Mouse (Mus musculus): ENCODE measurements around the gene St3gal3. TPM values are rescaled to one million over a fixed set of nuclear protein-coding genes. Genes with fewer than 3 reads are reported as not detected.
A peak's percentile ranks its signal among the peaks of the same experiment; 100 is the strongest.

The St3gal3 gene
- polyA plus RNA-seq, 1 experiment from 2014 or later: 5.9 TPM

DNA sequence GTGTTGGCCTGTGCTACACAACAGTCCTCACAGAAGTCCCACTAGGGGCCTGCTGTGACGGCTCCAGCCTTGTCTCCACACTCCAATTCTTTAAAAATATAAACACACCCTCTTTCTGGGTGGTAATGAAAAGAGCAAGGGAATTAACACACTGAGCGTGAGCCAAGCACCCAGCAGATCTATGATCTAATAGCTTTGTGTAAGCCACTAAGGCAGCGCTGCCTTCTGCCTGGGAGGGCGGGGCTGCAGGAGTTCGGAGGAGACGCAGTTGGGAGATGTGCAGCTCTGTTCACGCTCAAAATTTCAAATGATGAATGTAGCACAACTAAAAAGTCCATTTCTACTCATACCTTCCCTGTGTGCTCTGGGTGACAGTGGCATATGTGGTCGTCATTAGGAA, 115.1 kb downstream of the St3gal3 start:
- 81% methylated on average over 8 of the region's 8 CpGs for WGBS
- H3K4me1 ChIP-seq: peaks cover 28% of the 10 kb centered on the region
- H3K27me3 ChIP-seq (ENCODE audit: poor library complexity, severe bottlenecking): no peaks in the 10 kb centered on the region
- no peaks in the 10 kb centered on the region for H3K9me3 ChIP-seq
- no peak overlapping the region for H3K4me3 ChIP-seq
- DNase-seq (ENCODE audit: extremely low spot score, low spot score): no peak
- no peaks in the 10 kb centered on the region for H3K36me3 ChIP-seq (replicated peaks)
- no peak overlapping the region for H3K27ac ChIP-seq

DNA sequence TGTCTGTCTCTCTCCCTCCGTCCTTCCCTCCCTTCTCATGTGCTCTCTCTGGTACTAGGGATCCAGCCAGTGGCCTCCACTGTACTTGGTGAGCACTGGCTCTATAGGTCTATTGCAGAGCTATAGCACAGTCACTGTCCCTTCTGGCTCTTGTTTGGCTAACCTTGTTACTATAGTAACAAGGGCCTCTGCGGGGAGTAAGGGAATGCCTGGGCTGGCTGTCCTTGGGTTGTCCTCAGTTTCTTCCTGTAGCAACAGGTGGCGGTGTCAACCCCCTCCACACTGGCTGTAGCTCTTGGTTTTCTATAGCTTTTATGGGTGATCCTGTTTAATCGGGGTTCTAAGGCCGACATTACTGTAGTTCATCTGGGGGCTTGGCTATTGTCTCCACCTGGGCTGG, 115.5 kb downstream of the St3gal3 start:
- Histone ChIP-seq H3K4me1 (peaks cover 28% of the 10 kb centered on the region), H3K36me3 (replicated peaks) (no peaks in the 10 kb centered on the region), H3K27me3 (ENCODE audit: poor library complexity, severe bottlenecking) (no peaks in the 10 kb centered on the region), H3K9me3 (no peaks in the 10 kb centered on the region), H3K4me3 (no peak overlapping the region), H3K27ac (no peak overlapping the region)
- WGBS: 80% methylated on average over 5 of the region's 5 CpGs
- DNase-seq (ENCODE audit: extremely low spot score, low spot score): no peak

DNA sequence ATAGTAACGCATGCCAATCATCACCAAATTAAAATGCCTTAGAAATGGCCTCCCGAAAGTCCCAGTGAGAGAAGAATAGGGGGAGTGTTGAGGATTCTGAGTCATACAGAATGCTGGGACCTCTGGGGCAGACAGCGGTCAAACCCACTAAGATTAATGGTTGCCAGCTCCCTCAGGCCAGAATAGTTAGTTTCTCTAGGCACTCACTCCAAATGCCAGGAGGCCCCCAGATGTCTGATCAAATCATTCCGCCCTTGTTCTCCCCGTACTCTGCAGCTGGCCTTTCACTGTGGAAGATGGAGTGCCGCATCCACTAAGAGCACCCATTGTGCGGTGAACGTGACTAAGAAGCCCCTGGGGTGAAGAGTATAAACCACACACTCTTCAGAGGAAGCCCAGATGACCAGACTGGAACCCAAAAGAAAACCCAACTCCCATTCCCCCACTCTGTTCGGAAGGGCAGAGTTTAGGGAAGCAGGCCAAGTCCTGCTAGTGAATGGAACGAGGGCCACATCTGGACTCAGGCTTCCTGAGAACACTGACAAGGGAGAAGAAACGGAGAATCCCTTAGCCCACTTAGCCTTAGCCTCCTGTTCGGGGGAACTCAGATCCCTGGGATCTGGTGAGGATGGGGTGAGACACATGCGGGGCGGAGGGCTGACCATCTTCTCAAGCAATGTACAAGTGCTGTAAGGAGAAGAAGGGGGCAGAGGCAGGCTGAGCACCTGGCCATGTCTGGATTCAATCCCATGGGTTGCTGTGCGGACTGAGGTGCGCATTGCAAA, 117.5 kb downstream of the St3gal3 start:
- no peak for DNase-seq (ENCODE audit: extremely low spot score, low spot score)
- H3K9me3 ChIP-seq: no peaks in the 10 kb centered on the region
- H3K36me3 ChIP-seq (replicated peaks): no peaks in the 10 kb centered on the region
- no peak overlapping the region for H3K27ac ChIP-seq
- no peak overlapping the region for H3K4me3 ChIP-seq
- H3K4me1 ChIP-seq: peaks cover 28% of the 10 kb centered on the region
- H3K27me3 ChIP-seq (ENCODE audit: poor library complexity, severe bottlenecking): no peaks in the 10 kb centered on the region
- 87% methylated on average over 16 of the region's 16 CpGs for WGBS

DNA sequence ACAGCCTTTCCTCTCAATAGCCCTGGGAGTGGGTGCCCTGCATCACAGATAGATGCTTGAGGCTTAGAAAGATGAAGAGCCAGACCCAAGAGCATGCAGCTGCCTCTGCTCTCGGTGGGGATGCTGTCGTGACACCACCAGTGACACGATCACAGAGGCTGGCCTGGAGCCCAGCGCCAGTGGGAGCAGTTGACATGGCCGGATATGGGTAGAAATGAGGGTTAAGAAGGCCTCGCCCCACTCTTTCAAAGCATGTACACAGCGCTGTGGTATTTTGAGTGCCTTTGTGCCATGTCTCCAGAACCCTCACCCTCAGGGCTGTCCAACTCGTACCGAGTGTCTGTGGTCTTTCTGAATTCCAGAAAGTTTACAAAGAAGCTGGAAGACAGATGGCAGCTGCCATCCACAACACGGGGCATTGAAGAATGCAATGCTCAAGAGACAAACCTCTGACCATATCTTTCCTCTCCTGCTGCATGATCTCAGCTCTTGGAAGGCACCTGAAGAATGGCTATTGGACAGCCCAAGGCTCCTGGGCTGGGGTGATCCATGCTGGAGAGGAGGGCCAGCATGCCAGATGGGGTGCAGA, 118.3 kb downstream of the St3gal3 start:
- WGBS: 90% methylated on average over 10 of the region's 10 CpGs
- H3K9me3 ChIP-seq: no peaks in the 10 kb centered on the region
- no peak for DNase-seq (ENCODE audit: extremely low spot score, low spot score)
- H3K27ac ChIP-seq: no peak overlapping the region
- no peaks in the 10 kb centered on the region for H3K36me3 ChIP-seq (replicated peaks)
- peaks cover 28% of the 10 kb centered on the region for H3K4me1 ChIP-seq
- no peak overlapping the region for H3K4me3 ChIP-seq
- H3K27me3 ChIP-seq (ENCODE audit: poor library complexity, severe bottlenecking): no peaks in the 10 kb centered on the region

DNA sequence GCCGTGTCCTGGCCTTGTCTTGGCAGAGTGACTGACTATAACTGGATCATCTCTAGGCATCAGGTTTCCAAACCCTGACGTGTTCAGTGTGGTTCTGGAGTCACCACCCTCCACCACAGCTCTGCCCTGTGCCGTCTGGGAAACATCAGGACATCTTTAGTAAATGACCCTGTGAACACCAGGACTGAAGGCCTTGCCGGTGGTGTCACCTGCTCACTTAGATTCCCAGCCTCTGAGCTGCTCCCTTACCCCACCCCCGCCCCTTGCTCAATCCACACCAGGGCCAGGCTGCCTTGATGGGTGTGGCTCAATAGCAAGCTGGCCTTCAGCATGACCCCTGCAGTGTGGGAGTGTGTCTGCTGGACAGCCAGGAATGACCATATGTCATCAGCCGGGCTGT, 119.1 kb downstream of the St3gal3 start:
- peaks cover 28% of the 10 kb centered on the region for H3K4me1 ChIP-seq
- H3K36me3 ChIP-seq (replicated peaks): no peaks in the 10 kb centered on the region
- H3K4me3 ChIP-seq: no peak overlapping the region
- no peaks in the 10 kb centered on the region for H3K27me3 ChIP-seq (ENCODE audit: poor library complexity, severe bottlenecking)
- no peaks in the 10 kb centered on the region for H3K9me3 ChIP-seq
- no peak for DNase-seq (ENCODE audit: extremely low spot score, low spot score)
- 72% methylated on average over 6 of the region's 6 CpGs for WGBS
- H3K27ac ChIP-seq: 0 out of 2 replicates have a peak overlapping the region, but pooled peaks have one; percentile 30

DNA sequence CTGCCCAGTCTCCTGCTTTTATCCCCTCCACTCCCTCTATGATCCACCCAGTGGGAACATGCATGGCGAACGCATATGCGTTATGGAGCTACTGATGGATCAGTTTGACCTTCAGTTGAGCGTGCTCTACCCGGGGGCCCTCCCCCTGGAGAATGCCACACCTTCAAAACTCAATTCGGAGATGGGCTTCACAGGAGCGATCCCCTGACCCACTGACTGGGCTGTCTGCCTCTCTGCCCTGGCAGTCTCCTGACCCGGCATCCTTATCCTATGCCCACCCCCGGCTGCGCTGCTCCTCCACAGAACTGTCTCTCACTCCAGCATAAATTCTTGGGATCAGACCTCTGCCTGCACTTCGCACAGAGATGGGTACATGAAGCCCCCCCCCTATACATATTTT, 119.6 kb downstream of the St3gal3 start:
- DNase-seq (ENCODE audit: extremely low spot score, low spot score): no peak
- WGBS: 97% methylated on average over 11 of the region's 11 CpGs
- H3K4me3 ChIP-seq: no peak overlapping the region

DNA sequence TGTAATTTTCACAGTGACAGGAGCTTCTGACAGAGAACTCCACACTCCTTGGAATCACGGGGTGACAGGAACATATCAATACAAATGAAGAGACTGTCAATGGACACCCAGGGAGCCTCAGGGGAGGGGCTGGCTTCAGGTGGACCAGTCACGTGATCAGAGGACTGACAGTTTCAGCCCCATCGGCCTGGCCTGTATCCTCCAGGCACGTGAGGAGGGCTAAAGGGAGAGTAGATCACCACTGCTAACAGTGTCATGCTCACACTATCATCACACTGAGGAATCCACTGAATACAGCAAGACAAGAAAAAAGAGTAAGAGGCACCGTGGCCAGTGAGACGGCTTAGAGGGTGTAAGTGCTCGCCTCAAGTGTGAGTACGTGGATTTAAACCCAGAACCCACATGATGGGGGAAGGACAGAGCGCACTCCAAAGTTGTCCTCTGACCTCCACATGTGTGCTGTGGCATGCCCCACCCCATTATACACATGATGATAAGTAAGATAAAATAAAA, 124.0 kb downstream of the St3gal3 start:
- H3K36me3 ChIP-seq (replicated peaks): no peaks in the 10 kb centered on the region
- H3K9me3 ChIP-seq: no peaks in the 10 kb centered on the region
- peaks cover 6% of the 10 kb centered on the region for H3K4me1 ChIP-seq
- WGBS: 85% methylated on average over 9 of the region's 9 CpGs
- no peak overlapping the region for H3K27ac ChIP-seq
- no peak for DNase-seq (ENCODE audit: extremely low spot score, low spot score)
- no peak overlapping the region for H3K4me3 ChIP-seq
- no peaks in the 10 kb centered on the region for H3K27me3 ChIP-seq (ENCODE audit: poor library complexity, severe bottlenecking)

More for the DNA sequence above, 119.6 kb downstream of the St3gal3 start:
- H3K27ac ChIP-seq: no peak overlapping the region
- H3K9me3 ChIP-seq: no peaks in the 10 kb centered on the region
- peaks cover 28% of the 10 kb centered on the region for H3K4me1 ChIP-seq
- no peaks in the 10 kb centered on the region for H3K27me3 ChIP-seq (ENCODE audit: poor library complexity, severe bottlenecking)
- H3K36me3 ChIP-seq (replicated peaks): no peaks in the 10 kb centered on the region

DNA sequence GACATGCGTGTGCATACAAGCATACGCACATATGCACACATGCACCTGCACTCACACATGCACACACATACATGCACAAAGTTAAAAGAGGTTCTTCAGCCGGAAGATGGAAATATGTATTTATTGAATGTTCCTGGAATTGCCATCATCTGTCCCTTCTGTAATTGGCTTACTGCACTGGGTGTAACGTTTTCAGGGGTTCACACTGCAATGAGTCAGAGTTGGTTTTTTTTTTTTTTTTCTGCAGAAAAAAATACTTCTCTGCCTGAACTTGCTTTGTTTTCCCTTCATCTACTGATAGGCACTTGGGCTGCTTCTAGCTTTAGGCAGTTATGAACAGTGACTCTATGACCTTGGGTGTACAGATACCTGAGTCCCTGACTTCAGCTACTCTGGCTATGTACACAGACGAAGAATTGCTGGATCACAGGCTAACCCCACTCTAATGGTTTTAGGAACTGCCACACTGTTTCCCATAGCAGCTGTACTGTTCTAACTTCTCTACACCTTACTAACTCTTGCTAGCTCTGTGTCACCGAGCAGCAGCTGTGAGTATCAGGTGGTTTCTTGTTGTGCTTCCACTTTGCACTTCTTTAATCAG, 126.2 kb downstream of the St3gal3 start:
- Histone ChIP-seq H3K36me3 (replicated peaks) (no peaks in the 10 kb centered on the region), H3K4me1 (no peaks in the 10 kb centered on the region), H3K27ac (no peak overlapping the region), H3K9me3 (no peaks in the 10 kb centered on the region), H3K4me3 (no peak overlapping the region), H3K27me3 (ENCODE audit: poor library complexity, severe bottlenecking) (no peaks in the 10 kb centered on the region)
- DNase-seq (ENCODE audit: extremely low spot score, low spot score): no peak
- 83% methylated on average over 6 of the region's 6 CpGs for WGBS

DNA sequence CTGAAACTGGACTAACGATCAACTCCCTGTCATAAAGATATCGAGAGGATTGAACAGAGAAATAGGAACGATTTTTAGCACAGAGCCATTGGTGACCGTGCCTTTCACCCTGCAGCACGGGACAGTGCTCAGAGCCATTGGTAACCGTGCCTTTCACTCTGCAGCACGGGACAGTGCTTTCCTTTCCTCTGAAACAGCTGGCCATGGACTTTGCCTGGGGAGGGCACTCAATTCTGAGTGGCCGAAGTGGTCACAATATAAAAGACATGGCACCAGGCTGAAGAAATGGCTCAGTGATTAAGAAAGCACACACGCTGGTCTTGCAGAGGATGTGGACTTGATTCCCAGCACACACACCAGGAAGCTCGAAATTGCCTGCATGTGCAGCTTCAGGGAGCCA, 133.4 kb downstream of the St3gal3 start:
- peaks cover 48% of the 10 kb centered on the region for H3K4me1 ChIP-seq
- H3K27me3 ChIP-seq (ENCODE audit: poor library complexity, severe bottlenecking): no peaks in the 10 kb centered on the region
- no peak overlapping the region for H3K4me3 ChIP-seq
- WGBS: 80% methylated on average over 10 of the region's 10 CpGs
- H3K27ac ChIP-seq: no peak overlapping the region
- H3K36me3 ChIP-seq (replicated peaks): no peaks in the 10 kb centered on the region
- no peaks in the 10 kb centered on the region for H3K9me3 ChIP-seq
- no peak for DNase-seq (ENCODE audit: extremely low spot score, low spot score)

DNA sequence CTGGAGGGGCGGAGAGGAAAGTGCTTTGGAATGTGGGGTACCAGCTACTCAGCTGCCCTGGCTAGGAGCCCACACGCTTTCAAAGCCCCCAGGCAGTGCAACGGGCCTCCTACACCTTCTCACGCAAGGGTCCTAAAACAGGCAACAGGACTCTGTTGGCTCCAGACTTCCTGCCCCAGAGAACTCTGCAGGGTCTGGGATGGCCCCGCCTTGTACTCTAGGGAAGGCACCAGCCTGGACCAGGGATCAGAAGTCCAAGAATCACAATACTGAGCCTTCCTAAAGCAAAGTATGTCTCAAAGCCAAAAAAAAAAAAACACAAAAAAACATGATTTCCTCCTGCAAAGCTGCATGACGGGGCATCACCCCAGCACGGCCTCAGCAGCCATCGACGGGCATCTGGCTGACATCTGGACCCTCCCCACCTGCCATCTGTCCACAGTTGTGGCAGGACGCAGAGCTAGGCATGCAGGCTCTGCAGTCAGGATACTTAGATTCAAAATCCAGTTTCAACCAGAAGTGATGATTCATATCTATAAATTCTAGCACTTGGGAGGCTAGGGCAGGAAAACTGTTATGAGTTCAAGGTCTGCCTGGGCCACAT, 134.0 kb downstream of the St3gal3 start:
- H3K4me3 ChIP-seq: no peak overlapping the region
- 0 out of 2 replicates have a peak overlapping the region, but pooled peaks have one; percentile 20 for H3K27ac ChIP-seq
- no peaks in the 10 kb centered on the region for H3K9me3 ChIP-seq
- H3K36me3 ChIP-seq (replicated peaks): no peaks in the 10 kb centered on the region
- WGBS: 75% methylated on average over 10 of the region's 10 CpGs
- DNase-seq (ENCODE audit: extremely low spot score, low spot score): no peak
- H3K27me3 ChIP-seq (ENCODE audit: poor library complexity, severe bottlenecking): no peaks in the 10 kb centered on the region
- peaks cover 50% of the 10 kb centered on the region for H3K4me1 ChIP-seq

DNA sequence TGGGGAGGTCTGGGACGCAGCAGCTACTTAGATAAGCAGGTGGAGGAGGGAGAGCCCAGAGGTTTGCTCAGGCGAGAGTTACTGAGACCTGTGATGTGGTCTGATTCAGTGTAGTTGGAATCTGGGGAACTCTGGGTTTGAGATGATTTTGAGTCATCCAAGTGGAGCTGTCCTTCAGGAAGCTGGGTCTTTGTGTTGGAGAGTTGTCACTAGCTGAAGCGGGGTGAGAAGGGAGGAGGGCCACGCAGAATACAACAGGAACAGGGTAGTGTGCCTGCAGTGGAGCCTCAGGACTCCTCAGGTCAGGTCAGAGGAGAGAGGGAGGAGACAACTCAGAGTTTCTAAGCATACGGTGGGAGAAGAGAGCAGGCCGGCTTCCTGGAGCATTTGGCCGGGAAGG, 134.8 kb downstream of the St3gal3 start:
- peaks cover 50% of the 10 kb centered on the region for H3K4me1 ChIP-seq
- WGBS: 78% methylated on average over 7 of the region's 7 CpGs
- no peaks in the 10 kb centered on the region for H3K9me3 ChIP-seq
- H3K36me3 ChIP-seq (replicated peaks): no peaks in the 10 kb centered on the region
- H3K4me3 ChIP-seq: no peak overlapping the region
- H3K27me3 ChIP-seq (ENCODE audit: poor library complexity, severe bottlenecking): no peaks in the 10 kb centered on the region
- no peak for DNase-seq (ENCODE audit: extremely low spot score, low spot score)
- H3K27ac ChIP-seq: no peak overlapping the region

DNA sequence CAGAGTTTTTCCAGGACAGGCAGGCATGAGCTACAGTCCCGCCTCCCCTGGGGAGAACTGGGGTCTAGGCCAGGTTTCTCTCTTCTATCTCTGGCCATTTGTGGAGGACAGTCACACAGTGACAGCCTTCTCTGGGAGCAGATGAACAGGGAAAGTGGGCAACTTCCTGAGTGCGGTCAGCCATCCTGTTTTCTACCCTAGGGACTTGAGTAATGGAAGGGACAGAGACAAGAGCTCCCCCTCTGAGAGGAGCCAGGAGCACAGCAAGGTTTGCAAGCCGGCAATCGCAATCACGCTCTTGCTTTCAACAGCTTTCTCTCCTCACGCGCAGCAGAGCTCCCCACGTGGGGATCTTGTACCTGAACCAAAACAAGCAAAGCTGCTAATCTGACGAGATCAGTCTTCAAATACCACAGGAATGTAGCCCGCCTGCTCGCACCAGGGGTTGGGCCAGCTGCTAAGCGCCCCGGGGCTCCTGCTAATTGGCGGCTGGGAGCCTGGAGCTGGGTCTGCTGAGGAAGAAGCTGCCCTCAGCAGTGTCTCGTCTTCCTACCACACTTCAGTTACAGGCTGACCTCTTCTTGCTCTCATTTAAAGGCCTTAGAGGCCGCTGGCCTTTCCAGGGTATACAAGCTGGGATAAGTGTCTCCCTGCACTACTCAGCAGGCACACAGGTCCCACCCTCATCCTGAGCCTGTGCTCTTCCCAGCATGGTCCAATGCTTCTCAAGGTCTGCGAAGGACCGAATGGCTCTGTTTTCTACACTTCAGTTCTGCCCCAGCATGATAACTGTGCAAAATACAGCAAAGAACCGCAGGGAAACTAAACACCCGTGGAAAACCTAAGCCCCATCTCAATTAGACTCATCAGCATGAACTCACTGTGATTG, 137.1 kb downstream of the St3gal3 start:
- H3K4me3 ChIP-seq: peak overlapping the region; percentile 14; the same call in 1 of the 2 replicates
- H3K9me3 ChIP-seq: no peaks in the 10 kb centered on the region
- H3K36me3 ChIP-seq (replicated peaks): no peaks in the 10 kb centered on the region
- peaks cover 59% of the 10 kb centered on the region for H3K4me1 ChIP-seq
- H3K27ac ChIP-seq: peak overlapping the region; percentile 62; the same call in 1 of the 2 replicates
- 12% methylated on average over 20 of the region's 20 CpGs for WGBS
- no peaks in the 10 kb centered on the region for H3K27me3 ChIP-seq (ENCODE audit: poor library complexity, severe bottlenecking)
- peak; percentile 57 for DNase-seq (ENCODE audit: extremely low spot score, low spot score)
